Mouse (Mus musculus) cerebellum, adult 2 months (tissue): ENCODE results near the gene Dgkq. TPM values are rescaled to one million over a fixed set of nuclear protein-coding genes. Genes with fewer than 3 reads are reported as not detected.
A peak's percentile ranks its signal among the peaks of the same experiment; 100 is the strongest.

ENCODE experiments used
- DNase-seq, 2 experiments: peaks; one replicate each; pipeline ENCODE4 v3.0.0; 2021
- H3K27ac ChIP-seq: fragments of 200-500 bp; 2 replicates; pipeline ENCODE4 v1.5.1; 2012; ENCODE audit warnings: low read length, control low read depth, inconsistent platforms; ENCODE audit not compliant: insufficient read depth
- H3K27me3 ChIP-seq: fragments of 200-500 bp; 2 replicates; pipeline ENCODE4 v1.6.1; 2012; ENCODE audit warnings: inconsistent platforms, mild to moderate bottlenecking, low read length, moderate library complexity; ENCODE audit not compliant: control insufficient read depth, insufficient read depth
- H3K4me1 ChIP-seq: fragments of 200-500 bp; 2 replicates; pipeline ENCODE4 v1.6.1; 2011; ENCODE audit warnings: low read length; ENCODE audit not compliant: control insufficient read depth, insufficient read depth
- H3K4me3 ChIP-seq: fragments of 200-500 bp; replicated peaks from 2 replicates; pipeline ENCODE3; 2011; ENCODE audit warnings: mild to moderate bottlenecking, low read depth, low read length, control low read depth; ENCODE audit not compliant: insufficient read depth
- CTCF ChIP-seq: fragments of 200-500 bp; IDR thresholded peaks from 2 replicates; pipeline ENCODE4 v1.5.1; 2011; ENCODE audit warnings: low read depth, mild to moderate bottlenecking, control low read depth, low read length, moderate library complexity, borderline replicate concordance; ENCODE audit not compliant: insufficient read depth
- POLR2A ChIP-seq: fragments of 200-500 bp; IDR thresholded peaks from 2 replicates; pipeline ENCODE4 v1.6.1; 2011; ENCODE audit warnings: low read length, control low read depth, borderline replicate concordance; ENCODE audit not compliant: insufficient read depth
- WGBS: fragments of 180-500 bp; shearing (Covaris S2); methylation state at CpG from one replicate; pipeline ENCODE4 v1.1.7; 2018; 5-methylcytosine and 5-hydroxymethylcytosine counted together
- polyA plus RNA-seq: library from polyadenylated mRNA; depleted of rRNA; stranded (reverse); fragments of >200 nt; gene quantifications from 2 replicates; pipeline ENCODE4 v1.2.3, GENCODE M21; 2012

Dgkq gene
- polyA plus RNA-seq, 1 experiment, result 89.1 TPM

GRCm38 (mm10) chr5:108669986-108670385 is 514 bp upstream of the Dgkq start:
- Histone ChIP-seq H3K27me3 (no peaks in the 10 kb centered on the region), H3K4me3 (peak overlapping the region; percentile 65), H3K27ac (0 out of 2 replicates have a peak overlapping the region, but pooled peaks have one; percentile 92), H3K4me1 (peaks cover 7% of the 10 kb centered on the region; the same call in 1 of the 2 replicates)
- no peak for DNase-seq
- TF ChIP-seq CTCF (no peak), POLR2A (no peak)
- 74% methylated on average over 9 of the region's 9 CpGs for whole genome bisulfite sequencing

GRCm38 (mm10) chr5:108668387-108668932 is 1.0 kb downstream of the Dgkq start:
- TF ChIP-seq CTCF, result no peak
- no peak for TF ChIP-seq POLR2A
- DNase-seq, result no peak
- 3% methylated on average over 3 of the region's 3 CpGs for WGBS
- peaks cover 7% of the 10 kb centered on the region; the same call in 1 of the 2 replicates for H3K4me1 ChIP-seq
- H3K4me3 ChIP-seq, result peak overlapping the region; percentile 65
- H3K27ac ChIP-seq, result peak overlapping the region; percentile 92; the same call in 1 of the 2 replicates
- H3K27me3 ChIP-seq, result no peaks in the 10 kb centered on the region

- no peaks in the 10 kb centered on the region for H3K27me3 ChIP-seq
- DNase-seq, result no peak
- 94% methylated on average over 2 of the region's 2 CpGs for WGBS
Observed at GRCm38 (mm10) chr5:108667370-108667769, 2.1 kb downstream of the Dgkq start.

GRCm38 (mm10) chr5:108665066-108665465 is 4.4 kb downstream of the Dgkq start:
- no peak overlapping the region for H3K27ac ChIP-seq
- WGBS, result 46% methylated on average over 3 of the region's 3 CpGs
- H3K27me3 ChIP-seq, result no peaks in the 10 kb centered on the region
- TF ChIP-seq POLR2A, result no peak
- TF ChIP-seq CTCF, result no peak
- H3K4me1 ChIP-seq, result peaks cover 6% of the 10 kb centered on the region; the same call in 1 of the 2 replicates
- no peak overlapping the region for H3K4me3 ChIP-seq
- no peak for DNase-seq

More at GRCm38 (mm10) chr5:108667370-108667769, 2.1 kb downstream of the Dgkq start:
- H3K4me1 ChIP-seq, result peaks cover 7% of the 10 kb centered on the region; the same call in 1 of the 2 replicates
- TF ChIP-seq CTCF, result no peak
- TF ChIP-seq POLR2A, result no peak
- no peak overlapping the region for H3K4me3 ChIP-seq
- no peak overlapping the region for H3K27ac ChIP-seq

GRCm38 (mm10) chr5:108662772-108663171 is 6.7 kb downstream of the Dgkq start:
- TF ChIP-seq CTCF (no peak), POLR2A (no peak)
- peaks cover 12% of the 10 kb centered on the region for H3K4me1 ChIP-seq
- no peaks in the 10 kb centered on the region for H3K27me3 ChIP-seq
- no peak overlapping the region for H3K27ac ChIP-seq
- WGBS, result 78% methylated on average over 4 of the region's 4 CpGs
- no peak overlapping the region for H3K4me3 ChIP-seq
- DNase-seq, result no peak

- Histone ChIP-seq H3K4me3 (peak overlapping the region; percentile 88), H3K27ac (peak overlapping the region; percentile 16), H3K4me1 (peaks cover 15% of the 10 kb centered on the region), H3K27me3 (no peaks in the 10 kb centered on the region)
- TF ChIP-seq POLR2A (peak; percentile 82; the same call in 1 of the 2 replicates), CTCF (no peak)
- 16% methylated on average over 36 of the region's 36 CpGs for WGBS
- DNase-seq, result peak; percentile 91 to 92
Observed at GRCm38 (mm10) chr5:108660632-108661268, 8.7 kb downstream of the Dgkq start.

GRCm38 (mm10) chr5:108659698-108660631 is 9.5 kb downstream of the Dgkq start, which contains the start of gene Idua:
Gene Idua (plus strand): TSS chr5:108660331.
- TF ChIP-seq CTCF, result no peak
- no peak for TF ChIP-seq POLR2A

More at GRCm38 (mm10) chr5:108659698-108660631, 9.5 kb downstream of the Dgkq start, which contains the start of gene Idua:
- H3K27ac ChIP-seq, result peak within 1 kb of the TSS; percentile 16
- H3K4me1 ChIP-seq, result peaks cover 15% of the 10 kb centered on the region
- no peaks in the 10 kb centered on the region for H3K27me3 ChIP-seq
- DNase-seq, result peak in 1 of 2 experiments; percentile 28
- peak within 1 kb of the TSS; percentile 88 for H3K4me3 ChIP-seq
- WGBS, result 7% methylated on average over 24 of the region's 24 CpGs
